Mouse (Mus musculus): Measurements from ENCODE around the gene Coil.

GRCm38 (mm10) chr11:88999723-89000526, 29.9 kb downstream of the Coil start:
- TF ChIP-seq POLR2A (IDR thresholded peaks at IDR 0.05; ENCODE audit: control insufficient read depth, extremely low read depth, insufficient read depth, low read length, poor library complexity) (no peak), CTCF (IDR thresholded peaks at IDR 0.05; ENCODE audit: borderline replicate concordance, control insufficient read depth, extremely low read depth, insufficient read depth, low read length, poor library complexity) (no peak)

Measured in thymus, adult 2 months (tissue).